Mouse (Mus musculus) hindbrain, embryonic 16.5 days (tissue): ENCODE measurements around the gene Vmn1r5. TPM values are rescaled to one million over a fixed set of nuclear protein-coding genes. Genes with fewer than 3 reads are reported as not detected.

Source experiments
- ATAC-seq: fragments of 200-750 bp; cut with Nextera tagmentation; 2 replicates; pipeline ENCODE4 v1.8.0; 2017; ENCODE audit warnings: moderate TSS enrichment, moderate library complexity
- H3K27ac ChIP-seq: fragments of 300-500 bp; sonication (generic); 2 replicates; pipeline ENCODE4 v1.5.1; 2014; ENCODE audit warnings: low read depth, mild to moderate bottlenecking, control low read depth, low read length, moderate library complexity
- H3K27me3 ChIP-seq: fragments of 300-500 bp; sonication (generic); replicated peaks from 2 replicates; pipeline ENCODE4 v1.6.1; 2014; ENCODE audit warnings: low read length; ENCODE audit not compliant: control insufficient read depth, insufficient read depth
- H3K36me3 ChIP-seq: fragments of 300-500 bp; sonication (generic); 2 replicates; pipeline ENCODE4 v1.6.1; 2014; ENCODE audit warnings: mild to moderate bottlenecking, low read length, moderate library complexity, mixed read lengths; ENCODE audit not compliant: control insufficient read depth, insufficient read depth
- H3K4me1 ChIP-seq: fragments of 300-500 bp; sonication (generic); 2 replicates; pipeline ENCODE4 v1.6.1; 2014; ENCODE audit warnings: low read depth, low read length; ENCODE audit not compliant: control insufficient read depth, insufficient read depth
- H3K4me2 ChIP-seq: fragments of 300-500 bp; sonication (generic); 2 replicates; pipeline ENCODE4 v1.6.1; 2014; ENCODE audit warnings: mild to moderate bottlenecking, low read length, control low read depth, moderate library complexity
- H3K4me3 ChIP-seq: fragments of 300-500 bp; sonication (generic); 2 replicates; pipeline ENCODE4 v1.5.1; 2014; ENCODE audit warnings: mild to moderate bottlenecking, low read length, control low read depth, moderate library complexity
- H3K9ac ChIP-seq: fragments of 300-500 bp; sonication (generic); 2 replicates; pipeline ENCODE4 v1.6.1; 2014; ENCODE audit warnings: low read depth, mild to moderate bottlenecking, control low read depth, low read length, moderate library complexity
- H3K9me3 ChIP-seq: fragments of 300-500 bp; sonication (generic); 2 replicates; pipeline ENCODE4 v1.6.1; 2014; ENCODE audit warnings: mild to moderate bottlenecking, low read length, moderate library complexity; ENCODE audit not compliant: control insufficient read depth
- WGBS: fragments of 180-500 bp; shearing (Covaris S2); extraction: QIAGEN DNeasy Blood & Tissue Kit; methylation state at CpG from one replicate; pipeline ENCODE4 v1.1.7; 2014; 5-methylcytosine and 5-hydroxymethylcytosine counted together
- polyA plus RNA-seq: library from polyadenylated mRNA; unstranded; fragments of >200 nt; fragmentation: Nextera tagmentation; extraction: Ambion mirVana; gene quantifications from 2 replicates; pipeline ENCODE4 v1.2.1, GENCODE M21; 2015

The Vmn1r5 gene
- polyA plus RNA-seq, 1 experiment from 2014 or later = not detected

GRCm38 (mm10) chr6:57031984-57032383, 61.9 kb downstream of the Vmn1r5 start, which contains the start of gene Vmn1r8:
Vmn1r8 (plus strand) TSS chr6:57032284.
- no peak within 1 kb of the TSS for H3K27ac ChIP-seq
- ATAC-seq = no peak
- H3K9me3 ChIP-seq = no peaks in the 10 kb centered on the region
- no peak within 1 kb of the TSS for H3K9ac ChIP-seq
- no peaks in the 10 kb centered on the region for H3K4me1 ChIP-seq
- no peak within 1 kb of the TSS for H3K4me3 ChIP-seq
- no peaks in the 10 kb centered on the region for H3K36me3 ChIP-seq
- no peak within 1 kb of the TSS for H3K4me2 ChIP-seq
- H3K27me3 ChIP-seq = no peaks in the 10 kb centered on the region

- 88% methylated on average over 2 of the region's 2 CpGs for WGBS
- no peak overlapping the region for H3K4me2 ChIP-seq
- no peaks in the 10 kb centered on the region for H3K27me3 ChIP-seq
- no peaks in the 10 kb centered on the region for H3K4me1 ChIP-seq
- H3K4me3 ChIP-seq = no peak overlapping the region
- no peak overlapping the region for H3K9ac ChIP-seq
- no peaks in the 10 kb centered on the region for H3K9me3 ChIP-seq
- ATAC-seq = no peak
- H3K36me3 ChIP-seq = no peaks in the 10 kb centered on the region
- H3K27ac ChIP-seq = no peak overlapping the region
Observed at GRCm38 (mm10) chr6:57034674-57035073, 64.6 kb downstream of the Vmn1r5 start.

Other genes with a start within 250 kb of the Vmn1r5 start
- 24.7 and 27.2 TPM in 2 replicates for gene Kbtbd2, start 172.5 kb upstream of the Vmn1r5 start, polyA plus RNA-seq
- gene Fkbp9, start 138.2 kb upstream of the Vmn1r5 start, polyA plus RNA-seq = 41.8 and 48.3 TPM in 2 replicates
- 150 and 161 TPM in 2 replicates for gene Nt5c3, start 46.3 kb upstream of the Vmn1r5 start, polyA plus RNA-seq
- 0.37 and 0.69 TPM in 2 replicates for gene Vmn1r4, start 46.3 kb upstream of the Vmn1r5 start, polyA plus RNA-seq
- not detected in 2 replicates for gene Vmn1r6, start 27.0 kb downstream of the Vmn1r5 start, polyA plus RNA-seq
- not detected in 2 replicates for gene Vmn1r7, start 55.1 kb downstream of the Vmn1r5 start, polyA plus RNA-seq
- not detected in 2 replicates for gene Vmn1r8, start 62.0 kb downstream of the Vmn1r5 start, polyA plus RNA-seq
- gene Vmn1r9, start 96.5 kb downstream of the Vmn1r5 start, polyA plus RNA-seq = not detected in 2 replicates
- not detected in 2 replicates for gene Vmn1r10, start 139.2 kb downstream of the Vmn1r5 start, polyA plus RNA-seq
- not detected in 2 replicates for gene Vmn1r11, start 163.2 kb downstream of the Vmn1r5 start, polyA plus RNA-seq
- not detected in 2 replicates for gene Vmn1r12, start 186.6 kb downstream of the Vmn1r5 start, polyA plus RNA-seq
- not detected in 2 replicates for gene Vmn1r13, start 233.0 kb downstream of the Vmn1r5 start, polyA plus RNA-seq